Mouse (Mus musculus) ES-Bruce4 (cell line): ENCODE measurements around the gene Nhp2. TPM values are rescaled to one million over a fixed set of nuclear protein-coding genes. Genes with fewer than 3 reads are reported as not detected.

Experiments used
- H3K27ac ChIP-seq: 2 replicates; pipeline ENCODE4 v1.5.1; 2012; ENCODE audit warnings: low read length, inconsistent platforms; ENCODE audit not compliant: insufficient read depth
- H3K27me3 ChIP-seq: 2 replicates; pipeline ENCODE4 v1.6.1; 2012; ENCODE audit warnings: mild to moderate bottlenecking, low read length, inconsistent platforms; ENCODE audit not compliant: control insufficient read depth, poor library complexity, insufficient read depth, severe bottlenecking
- H3K36me3 ChIP-seq: 2 replicates; pipeline ENCODE4 v1.6.1; 2012; ENCODE audit warnings: inconsistent platforms, mild to moderate bottlenecking, low read length, moderate library complexity; ENCODE audit not compliant: control insufficient read depth, poor library complexity, insufficient read depth, severe bottlenecking
- H3K4me1 ChIP-seq: one replicate; pipeline ENCODE4 v1.8.1; 2011; ENCODE audit warnings: low read length; ENCODE audit not compliant: control insufficient read depth, insufficient read depth
- H3K4me3 ChIP-seq: 2 replicates; pipeline ENCODE4 v1.5.1; 2011; ENCODE audit warnings: low read depth, mild to moderate bottlenecking, low read length
- H3K9ac ChIP-seq: 2 replicates; pipeline ENCODE4 v1.6.1; 2012; ENCODE audit warnings: low read depth, mild to moderate bottlenecking, inconsistent platforms; ENCODE audit not compliant: poor library complexity, severe bottlenecking
- H3K9me3 ChIP-seq: replicated peaks from 2 replicates; pipeline ENCODE4 v1.6.1; 2012; ENCODE audit warnings: mild to moderate bottlenecking, low read length, inconsistent platforms; ENCODE audit not compliant: control insufficient read depth, poor library complexity, insufficient read depth, severe bottlenecking
- CTCF ChIP-seq: IDR thresholded peaks from one replicate; pipeline ENCODE4 v1.8.1; 2011; ENCODE audit warnings: low read depth, low read length
- EP300 ChIP-seq: IDR thresholded peaks from 2 replicates; pipeline ENCODE4 v1.6.1; 2011; ENCODE audit warnings: low read depth, low read length; ENCODE audit not compliant: insufficient read depth
- POLR2A ChIP-seq: IDR thresholded peaks from one replicate; pipeline ENCODE4 v1.8.1; 2011; ENCODE audit warnings: low read length; ENCODE audit not compliant: insufficient read depth
- polyA plus RNA-seq: library from polyadenylated mRNA; stranded (reverse); fragments of >200 nt; gene quantifications from 2 replicates; pipeline ENCODE4 v1.2.4, GENCODE M21; 2011; ENCODE audit warnings: low read depth; ENCODE audit not compliant: missing spikeins, insufficient read depth, insufficient read length

Gene Nhp2
- polyA plus RNA-seq, 1 experiment, result 202 TPM

DNA sequence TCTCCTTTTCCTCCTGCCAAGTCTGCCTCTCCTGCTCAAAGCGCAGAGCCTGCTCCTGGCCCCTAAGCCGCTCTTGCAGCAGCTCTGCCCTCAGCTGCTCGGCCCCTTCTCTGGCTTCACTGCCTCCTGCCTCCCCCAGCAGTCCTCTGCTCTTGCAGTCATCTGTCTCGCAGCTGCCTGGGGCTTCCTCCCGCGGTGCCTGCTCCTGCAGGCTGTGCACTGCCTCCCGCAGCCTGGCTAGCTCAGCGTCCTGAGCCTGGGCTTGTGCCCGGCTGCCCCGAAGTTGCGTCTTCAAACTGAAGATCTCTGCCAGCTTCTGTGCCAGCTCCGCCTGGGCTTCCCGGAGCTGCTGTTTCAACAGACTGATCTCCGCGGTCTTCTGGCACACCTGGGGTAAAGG lies 24.2 kb downstream of the Nhp2 start:
- H3K4me1 ChIP-seq, result peaks cover 11% of the 10 kb centered on the region
- H3K27ac ChIP-seq, result peak overlapping the region; percentile 2
- no peaks in the 10 kb centered on the region for H3K9me3 ChIP-seq
- peak overlapping the region; percentile 36 for H3K4me3 ChIP-seq
- peaks cover 25% of the 10 kb centered on the region for H3K36me3 ChIP-seq
- H3K27me3 ChIP-seq, result no peaks in the 10 kb centered on the region
- TF ChIP-seq POLR2A, result no peak
- TF ChIP-seq EP300, result no peak
- TF ChIP-seq CTCF, result no peak
- H3K9ac ChIP-seq, result peak overlapping the region; percentile 48

DNA sequence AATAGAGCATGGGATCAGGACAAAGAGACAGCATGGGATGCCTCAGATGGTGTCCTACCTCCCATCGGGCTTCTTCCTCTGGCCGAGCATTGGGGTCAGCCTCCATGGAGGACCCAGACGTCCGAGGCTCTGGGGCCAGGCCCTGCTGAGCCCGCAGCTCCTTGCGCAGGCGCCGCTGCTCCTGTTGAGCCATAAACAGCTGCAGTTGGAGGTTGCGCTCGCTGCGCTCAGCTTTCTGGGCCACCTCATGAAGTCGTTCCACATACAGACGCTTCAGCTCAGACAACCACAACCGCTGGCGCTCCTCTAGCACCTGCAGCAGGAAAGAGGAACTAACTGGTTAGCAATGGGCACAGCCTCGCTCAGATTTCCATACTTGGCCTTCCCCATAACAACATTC lies 24.7 kb downstream of the Nhp2 start:
- peak overlapping the region; percentile 14 for H3K27ac ChIP-seq
- TF ChIP-seq POLR2A (no peak), EP300 (no peak), CTCF (no peak)
- H3K9me3 ChIP-seq, result no peaks in the 10 kb centered on the region
- peak overlapping the region; percentile 36 for H3K4me3 ChIP-seq
- H3K4me1 ChIP-seq, result peaks cover 11% of the 10 kb centered on the region
- H3K36me3 ChIP-seq, result peaks cover 25% of the 10 kb centered on the region
- no peaks in the 10 kb centered on the region for H3K27me3 ChIP-seq
- H3K9ac ChIP-seq, result peak overlapping the region; percentile 48

DNA sequence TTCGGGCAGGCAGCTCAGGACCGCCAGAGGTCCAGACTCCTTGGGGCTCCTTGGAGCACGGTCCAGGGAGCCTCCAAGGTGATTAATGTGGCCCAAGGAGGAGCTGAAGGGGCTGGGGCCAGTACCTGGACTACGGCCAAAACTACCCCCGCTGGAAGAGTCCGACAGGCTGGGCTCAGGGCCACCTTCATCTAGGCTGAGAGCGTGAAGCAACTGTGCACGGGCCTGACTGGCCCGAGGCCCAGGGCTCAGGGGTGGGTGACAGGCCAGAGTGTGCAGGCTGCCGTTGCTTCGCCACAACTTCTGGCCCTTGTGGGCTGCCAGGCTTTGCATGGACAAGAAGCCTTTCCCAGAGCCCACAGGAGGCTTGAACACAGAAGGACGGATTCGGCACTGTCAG lies 25.8 kb downstream of the Nhp2 start:
- Histone ChIP-seq H3K4me3 (no peak overlapping the region), H3K4me1 (peaks cover 11% of the 10 kb centered on the region), H3K27ac (0 out of 2 replicates have a peak overlapping the region, but pooled peaks have one; percentile 1), H3K36me3 (peaks cover 25% of the 10 kb centered on the region), H3K27me3 (no peaks in the 10 kb centered on the region), H3K9me3 (no peaks in the 10 kb centered on the region), H3K9ac (peak overlapping the region; percentile 4; the same call in 1 of the 2 replicates)
- TF ChIP-seq EP300 (no peak), POLR2A (no peak), CTCF (no peak)

DNA sequence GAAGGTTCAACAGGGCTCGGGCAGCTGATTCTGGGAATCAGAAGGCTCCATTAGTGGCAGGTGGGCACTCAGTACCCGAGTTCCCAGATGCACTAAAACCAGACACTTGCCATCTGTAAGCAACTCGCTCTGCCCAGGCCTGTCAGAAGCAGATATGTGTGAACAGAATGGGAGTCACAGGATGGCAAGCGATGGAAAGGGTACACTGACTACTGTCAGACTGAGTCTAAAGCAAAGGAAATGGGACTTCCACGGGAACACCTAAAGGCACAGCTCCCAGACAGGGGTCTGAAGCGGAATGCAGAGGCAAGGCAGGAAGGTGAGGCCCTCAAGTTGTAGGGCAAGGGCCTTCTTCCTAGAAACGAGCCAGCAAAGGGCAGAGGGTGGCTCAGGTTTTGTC lies 26.7 kb downstream of the Nhp2 start:
- Histone ChIP-seq H3K9ac (peak overlapping the region; percentile 4), H3K9me3 (no peaks in the 10 kb centered on the region), H3K27ac (peak overlapping the region; percentile 58; the same call in 1 of the 2 replicates), H3K27me3 (no peaks in the 10 kb centered on the region), H3K4me3 (peak overlapping the region; percentile 55; the same call in 1 of the 2 replicates), H3K4me1 (peaks cover 6% of the 10 kb centered on the region), H3K36me3 (peaks cover 25% of the 10 kb centered on the region)
- TF ChIP-seq POLR2A, result no peak
- no peak for TF ChIP-seq CTCF
- TF ChIP-seq EP300, result no peak

- H3K9me3 ChIP-seq, result no peaks in the 10 kb centered on the region
- peak overlapping the region; percentile 4 for H3K9ac ChIP-seq
- TF ChIP-seq CTCF (no peak), POLR2A (no peak), EP300 (peak; percentile 97)
- peak overlapping the region; percentile 55 for H3K4me3 ChIP-seq
- no peaks in the 10 kb centered on the region for H3K27me3 ChIP-seq
- H3K4me1 ChIP-seq, result peaks cover 6% of the 10 kb centered on the region
- H3K36me3 ChIP-seq, result peaks cover 25% of the 10 kb centered on the region
- peak overlapping the region; percentile 58 for H3K27ac ChIP-seq
Observed at GRCm38 (mm10) chr11:51646751-51647667, 27.5 kb downstream of the Nhp2 start.

- Histone ChIP-seq H3K27ac (peak overlapping the region; percentile 77), H3K27me3 (no peaks in the 10 kb centered on the region), H3K9me3 (no peaks in the 10 kb centered on the region), H3K36me3 (peaks cover 18% of the 10 kb centered on the region), H3K4me3 (peak overlapping the region; percentile 84), H3K9ac (peak overlapping the region; percentile 29), H3K4me1 (peaks cover 3% of the 10 kb centered on the region)
- TF ChIP-seq EP300 (0 out of 2 replicates have a peak, but pooled peaks have one; percentile 12), POLR2A (no peak), CTCF (no peak)
Observed at GRCm38 (mm10) chr11:51648566-51648965, 29.0 kb downstream of the Nhp2 start.
